Mouse (Mus musculus) hindbrain, embryonic 11.5 days (tissue): ENCODE results near the gene Hmx3. TPM values are rescaled to one million over a fixed set of nuclear protein-coding genes. Genes with fewer than 3 reads are reported as not detected.

ENCODE experiments used
- ATAC-seq: fragments of 200-750 bp; cut with Nextera tagmentation; 2 replicates; pipeline ENCODE4 v1.8.0; 2017; ENCODE audit warnings: mild to moderate bottlenecking, moderate TSS enrichment, moderate library complexity; ENCODE audit not compliant: low FRiP score
- DNase-seq: peaks from one replicate; pipeline ENCODE4 v3.0.0-alpha.2; 2015; ENCODE audit warnings: low spot score
- H3K27ac ChIP-seq: fragments of 300-500 bp; sonication (generic); 2 replicates; pipeline ENCODE4 v1.5.1; 2014; ENCODE audit warnings: mild to moderate bottlenecking, low read depth, low read length
- H3K27me3 ChIP-seq: fragments of 300-500 bp; sonication (generic); 2 replicates; pipeline ENCODE4 v1.6.1; 2014; ENCODE audit warnings: mild to moderate bottlenecking, low read length, moderate library complexity, mixed read lengths; ENCODE audit not compliant: control insufficient read depth, insufficient read depth
- H3K36me3 ChIP-seq: fragments of 300-500 bp; sonication (generic); 2 replicates; pipeline ENCODE4 v1.6.1; 2014; ENCODE audit warnings: mild to moderate bottlenecking, low read length, moderate library complexity, mixed read lengths; ENCODE audit not compliant: control insufficient read depth, insufficient read depth
- H3K4me1 ChIP-seq: fragments of 300-500 bp; sonication (generic); replicated peaks from 2 replicates; pipeline ENCODE4 v1.6.1; 2014; ENCODE audit warnings: low read length, mixed read lengths; ENCODE audit not compliant: control insufficient read depth, insufficient read depth
- H3K4me2 ChIP-seq: fragments of 300-500 bp; sonication (generic); replicated peaks from 2 replicates; pipeline ENCODE4 v1.6.1; 2014; ENCODE audit warnings: mild to moderate bottlenecking, low read depth, low read length
- H3K4me3 ChIP-seq: fragments of 300-500 bp; sonication (generic); 2 replicates; pipeline ENCODE4 v1.5.1; 2014; ENCODE audit warnings: low read depth, low read length
- H3K9ac ChIP-seq: fragments of 300-500 bp; sonication (generic); 2 replicates; pipeline ENCODE4 v1.6.1; 2014; ENCODE audit warnings: low read depth, low read length
- H3K9me3 ChIP-seq: fragments of 300-500 bp; sonication (generic); 2 replicates; pipeline ENCODE4 v1.6.1; 2016; ENCODE audit warnings: low read length; ENCODE audit not compliant: control insufficient read depth
- WGBS: fragments of 180-500 bp; shearing (Covaris S2); extraction: QIAGEN DNeasy Blood & Tissue Kit; methylation state at CpG from one replicate; pipeline ENCODE4 v1.1.7; 2014; 5-methylcytosine and 5-hydroxymethylcytosine counted together
- polyA plus RNA-seq: library from polyadenylated mRNA; unstranded; fragments of >200 nt; fragmentation: Nextera tagmentation; extraction: Ambion mirVana; gene quantifications from 2 replicates; pipeline ENCODE4 v1.2.1, GENCODE M21; 2014

Hmx3 gene
- polyA plus RNA-seq, result 0.57 and 1.2 TPM in 2 replicates

DNA sequence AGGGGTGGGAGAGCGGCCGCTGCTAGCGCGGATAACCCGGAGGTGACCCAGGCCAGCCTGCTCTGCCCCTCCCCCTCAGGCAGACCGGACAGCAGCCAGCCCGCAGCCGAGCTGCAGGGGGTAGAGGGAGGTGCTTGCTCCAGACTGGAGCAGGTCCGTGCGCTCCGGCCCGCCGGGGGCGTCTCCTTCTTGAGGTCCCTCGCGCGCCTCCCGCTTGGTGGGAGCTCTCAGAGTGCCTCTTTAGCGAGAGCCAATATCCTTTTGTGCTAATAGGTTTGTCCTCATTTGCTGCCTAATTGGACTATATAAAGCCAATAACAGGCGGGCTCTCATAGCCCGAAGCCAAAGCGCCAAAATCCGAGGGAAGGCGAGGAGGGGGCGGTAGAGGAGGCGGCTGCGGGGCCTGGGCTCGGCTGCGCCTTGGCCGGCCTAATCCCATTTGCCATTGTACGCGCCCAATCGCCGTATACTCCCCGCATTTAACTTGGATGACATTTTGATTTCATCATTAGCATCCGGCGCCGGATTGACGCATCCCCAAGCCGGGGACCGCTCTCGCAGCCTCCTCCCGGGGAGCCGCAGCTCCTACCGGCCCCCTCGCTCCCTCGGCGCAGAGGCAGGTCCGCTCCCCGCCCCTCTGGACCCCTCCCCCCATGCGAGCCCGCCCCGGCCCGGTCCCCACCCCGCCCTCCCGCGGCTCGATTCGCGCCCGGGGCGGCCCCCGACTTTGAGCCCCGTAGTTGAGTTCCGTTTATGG, at the start of gene Hmx3:
Hmx3 (plus strand) TSS at position 753 of the 757 bp plus-strand sequence.
- WGBS, result under 1% methylated on average over 64 of the region's 65 CpGs
- peak within 1 kb of the TSS; percentile 40 for H3K4me3 ChIP-seq
- peak within 1 kb of the TSS; percentile 42 for H3K9ac ChIP-seq
- H3K27me3 ChIP-seq, result peaks cover 82% of the 10 kb centered on the region
- no peaks in the 10 kb centered on the region for H3K9me3 ChIP-seq
- H3K4me1 ChIP-seq, result peaks cover 19% of the 10 kb centered on the region
- peak; percentile 75 for DNase-seq
- ATAC-seq, result peak; percentile 65
- H3K27ac ChIP-seq, result peak within 1 kb of the TSS; percentile 24
- no peaks in the 10 kb centered on the region for H3K36me3 ChIP-seq
- peak within 1 kb of the TSS; percentile 82 for H3K4me2 ChIP-seq

DNA sequence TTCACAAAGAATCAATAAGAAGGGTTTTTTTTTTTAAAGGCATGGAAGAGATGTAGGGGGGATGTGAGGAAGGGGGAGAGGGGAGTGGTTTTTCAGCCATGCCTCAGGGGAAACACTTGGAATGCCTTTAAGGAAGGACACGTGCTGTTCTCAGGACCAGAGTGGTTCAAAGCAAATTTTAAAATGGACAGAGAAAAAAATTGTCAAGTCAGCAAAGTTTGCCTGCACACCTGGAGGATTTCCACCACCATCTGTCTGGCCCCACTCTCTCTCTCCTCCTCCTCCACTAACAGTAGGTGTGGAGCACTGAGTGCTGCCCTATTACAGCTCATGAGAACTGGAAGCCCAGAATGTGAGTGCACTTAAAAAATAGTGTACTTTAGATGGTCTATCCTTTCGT, 38.9 kb upstream of the Hmx3 start:
- DNase-seq (no peak), ATAC-seq (no peak)
- no peak overlapping the region for H3K4me2 ChIP-seq
- no peak overlapping the region for H3K4me3 ChIP-seq
- H3K9me3 ChIP-seq, result no peaks in the 10 kb centered on the region
- H3K9ac ChIP-seq, result no peak overlapping the region
- H3K27me3 ChIP-seq, result no peaks in the 10 kb centered on the region
- H3K4me1 ChIP-seq, result no peaks in the 10 kb centered on the region
- H3K27ac ChIP-seq, result no peak overlapping the region
- 87% methylated on average over 2 of the region's 2 CpGs for WGBS
- H3K36me3 ChIP-seq, result no peaks in the 10 kb centered on the region

DNA sequence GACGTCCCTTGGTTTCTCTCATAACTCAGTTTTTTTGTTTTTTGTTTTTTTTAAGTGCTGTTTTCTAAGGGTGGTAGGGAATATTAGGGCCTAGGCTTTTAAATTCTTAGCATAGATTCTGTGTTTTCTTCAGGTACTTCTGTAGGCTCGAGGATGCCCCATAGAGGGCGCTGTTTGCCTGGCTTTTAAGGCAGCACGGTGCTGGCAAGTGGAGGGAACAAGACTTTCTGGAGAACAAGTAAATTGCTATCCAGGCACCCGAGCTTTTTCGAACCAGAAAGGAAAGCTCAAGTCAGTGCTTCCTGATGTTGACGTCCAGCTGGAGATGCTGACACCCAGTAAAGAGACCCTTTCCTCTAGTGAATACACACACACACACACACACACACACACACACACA, 2.7 kb upstream of the Hmx3 start:
- Histone ChIP-seq H3K27ac (no peak overlapping the region), H3K4me1 (peaks cover 17% of the 10 kb centered on the region), H3K27me3 (peaks cover 59% of the 10 kb centered on the region), H3K9ac (no peak overlapping the region), H3K36me3 (no peaks in the 10 kb centered on the region), H3K4me2 (no peak overlapping the region), H3K4me3 (no peak overlapping the region), H3K9me3 (no peaks in the 10 kb centered on the region)
- 1% methylated on average over 7 of the region's 7 CpGs for WGBS
- DNase-seq, result peak; percentile 92
- no peak; the same call in 1 of the 2 replicates for ATAC-seq

DNA sequence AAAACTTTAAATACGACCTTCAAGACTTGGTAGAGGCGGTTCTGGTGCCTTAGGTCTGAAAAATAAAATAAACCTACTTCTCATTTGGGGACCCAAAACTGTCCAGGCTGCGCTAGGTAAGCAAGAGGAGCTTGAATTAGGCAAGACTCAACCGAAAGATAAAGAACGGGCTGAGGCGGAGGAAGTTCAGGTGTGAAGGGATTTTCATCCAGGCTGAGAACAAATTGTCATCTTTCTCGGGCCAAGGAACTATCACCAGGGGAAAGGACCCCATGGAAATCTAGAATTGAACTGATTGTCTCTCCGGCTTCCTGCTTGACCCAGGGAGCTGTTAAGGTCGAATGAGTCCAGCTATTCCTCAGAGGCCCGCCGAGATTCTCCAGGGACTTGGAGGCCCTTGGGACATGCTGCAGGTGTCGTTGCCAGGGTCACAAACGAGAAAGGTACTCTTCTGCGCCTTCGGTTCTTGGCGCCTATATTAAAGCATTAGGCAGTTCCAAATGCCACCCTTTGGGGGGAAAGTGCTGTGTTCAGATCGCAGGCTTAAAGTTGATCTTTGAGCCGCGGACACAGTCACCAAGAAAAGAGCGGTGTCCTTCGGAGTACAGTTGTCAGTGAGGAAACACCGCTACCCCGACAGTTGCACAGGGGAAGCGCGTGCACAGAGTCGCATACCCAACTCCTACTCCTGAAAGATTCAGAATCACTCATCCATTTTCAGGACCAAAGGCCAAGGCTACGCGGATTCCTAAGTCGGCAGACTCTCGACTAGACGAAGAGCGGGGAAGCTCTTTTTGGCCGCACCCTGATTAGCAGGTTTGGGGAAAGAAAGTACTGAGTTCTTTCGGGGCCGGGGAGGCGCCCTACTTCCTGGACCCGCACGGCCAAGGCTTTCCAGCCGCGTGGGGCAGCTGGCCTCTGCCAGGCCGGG, 1.2 kb upstream of the Hmx3 start:
- ATAC-seq, result no peak
- peaks cover 74% of the 10 kb centered on the region for H3K27me3 ChIP-seq
- H3K9me3 ChIP-seq, result no peaks in the 10 kb centered on the region
- no peak overlapping the region for H3K9ac ChIP-seq
- H3K4me2 ChIP-seq, result peak overlapping the region; percentile 82
- H3K27ac ChIP-seq, result no peak overlapping the region
- H3K36me3 ChIP-seq, result no peaks in the 10 kb centered on the region
- peak overlapping the region; percentile 40 for H3K4me3 ChIP-seq
- peak; percentile 69 for DNase-seq
- 1% methylated on average over 41 of the region's 41 CpGs for WGBS
- H3K4me1 ChIP-seq, result peaks cover 19% of the 10 kb centered on the region

DNA sequence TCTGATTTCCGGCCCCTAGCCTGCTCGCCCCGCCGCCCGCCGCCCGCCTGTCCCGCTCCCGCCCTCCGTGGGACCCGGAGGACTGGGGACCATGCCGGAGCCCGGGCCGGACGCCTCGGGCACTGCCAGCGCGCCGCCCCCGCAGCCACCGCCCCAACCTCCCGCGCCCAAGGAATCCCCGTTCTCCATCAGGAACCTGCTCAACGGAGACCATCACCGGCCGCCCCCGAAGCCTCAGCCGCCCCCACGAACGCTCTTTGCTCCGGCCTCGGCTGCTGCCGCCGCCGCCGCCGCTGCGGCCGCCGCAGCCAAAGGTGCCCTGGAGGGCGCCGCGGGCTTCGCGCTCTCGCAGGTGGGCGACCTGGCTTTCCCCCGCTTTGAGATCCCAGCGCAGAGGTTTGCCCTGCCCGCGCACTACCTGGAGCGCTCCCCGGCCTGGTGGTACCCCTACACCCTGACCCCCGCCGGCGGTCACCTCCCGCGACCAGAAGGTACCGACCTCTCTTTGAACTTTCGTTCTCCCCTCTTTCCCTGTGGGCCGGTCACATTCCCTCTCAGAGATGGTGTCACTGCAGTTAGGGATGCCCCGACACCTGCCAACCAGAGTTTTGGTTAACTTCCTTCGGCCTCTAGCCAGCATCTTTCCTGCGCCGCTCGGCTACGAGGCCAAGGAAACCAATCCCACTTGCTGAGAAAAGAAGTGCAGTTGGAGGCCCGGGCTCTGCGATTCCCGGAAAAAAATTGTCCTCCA, 380 bp downstream of the Hmx3 start:
- peak overlapping the region; percentile 40 for H3K4me3 ChIP-seq
- H3K36me3 ChIP-seq, result no peaks in the 10 kb centered on the region
- H3K9ac ChIP-seq, result peak overlapping the region; percentile 42
- H3K9me3 ChIP-seq, result no peaks in the 10 kb centered on the region
- peak overlapping the region; percentile 82 for H3K4me2 ChIP-seq
- peaks cover 90% of the 10 kb centered on the region for H3K27me3 ChIP-seq
- WGBS, result under 1% methylated on average over 53 of the region's 71 CpGs
- peak overlapping the region; percentile 24 for H3K27ac ChIP-seq
- H3K4me1 ChIP-seq, result peaks cover 19% of the 10 kb centered on the region
- peak; percentile 65 for DNase-seq
- no peak for ATAC-seq

DNA sequence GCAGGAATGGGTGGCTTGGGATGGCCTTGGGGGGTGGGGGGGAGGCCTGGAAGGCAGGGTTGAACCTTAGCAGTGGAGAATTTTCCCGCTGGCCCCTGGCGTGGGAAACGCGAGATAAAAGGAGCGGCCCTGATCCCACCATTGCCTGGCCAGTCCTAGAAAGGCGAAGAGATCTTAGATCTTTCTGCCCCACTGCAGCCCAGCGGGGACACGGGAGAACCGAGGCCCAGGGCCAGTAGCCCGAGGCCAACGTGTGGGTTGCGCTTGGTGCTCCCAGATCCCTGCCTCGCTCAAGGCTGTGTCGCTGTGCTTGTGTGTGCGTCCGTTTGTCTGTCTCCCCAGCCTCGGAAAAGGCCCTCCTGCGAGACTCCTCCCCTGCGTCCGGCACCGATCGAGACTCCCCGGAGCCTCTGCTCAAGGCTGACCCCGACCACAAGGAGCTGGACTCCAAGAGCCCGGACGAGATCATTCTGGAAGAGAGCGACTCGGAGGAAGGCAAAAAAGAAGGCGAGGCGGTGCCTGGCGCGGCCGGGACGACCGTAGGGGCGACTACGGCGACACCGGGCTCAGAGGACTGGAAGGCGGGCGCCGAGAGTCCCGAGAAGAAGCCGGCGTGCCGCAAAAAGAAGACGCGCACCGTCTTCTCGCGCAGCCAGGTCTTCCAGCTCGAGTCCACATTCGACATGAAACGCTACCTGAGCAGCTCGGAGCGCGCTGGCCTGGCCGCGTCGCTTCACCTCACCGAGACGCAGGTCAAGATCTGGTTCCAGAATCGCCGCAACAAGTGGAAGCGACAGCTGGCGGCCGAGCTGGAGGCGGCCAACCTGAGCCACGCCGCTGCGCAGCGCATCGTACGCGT, 1.2 kb downstream of the Hmx3 start:
- Histone ChIP-seq H3K9me3 (no peaks in the 10 kb centered on the region), H3K9ac (peak overlapping the region; percentile 42), H3K27ac (peak overlapping the region; percentile 40), H3K4me2 (peak overlapping the region; percentile 28), H3K4me3 (peak overlapping the region; percentile 40), H3K27me3 (peaks cover 95% of the 10 kb centered on the region), H3K4me1 (peaks cover 19% of the 10 kb centered on the region), H3K36me3 (no peaks in the 10 kb centered on the region)
- ATAC-seq (no peak), DNase-seq (peak; percentile 70)
- 1% methylated on average over 75 of the region's 75 CpGs for WGBS

DNA sequence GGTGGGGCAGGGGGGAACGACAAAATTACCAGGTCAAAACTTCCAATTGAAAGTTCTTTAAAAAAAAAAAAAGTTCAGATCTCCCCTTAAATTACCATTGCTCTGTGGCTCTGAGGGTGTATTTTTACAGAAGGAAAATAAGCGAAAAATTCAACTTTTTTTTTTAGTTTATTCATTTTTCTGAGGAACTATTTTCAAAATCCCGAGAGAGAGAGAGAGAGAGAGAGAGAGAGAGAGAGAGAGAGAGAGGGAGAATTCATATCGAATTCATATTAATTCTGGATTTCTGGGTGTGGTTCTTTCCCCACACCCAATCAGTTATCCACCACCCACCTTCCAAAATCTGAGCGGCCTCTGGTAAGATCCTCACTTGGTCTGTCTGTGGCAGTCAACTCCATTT, 2.2 kb downstream of the Hmx3 start:
- DNase-seq, result no peak
- H3K9me3 ChIP-seq, result no peaks in the 10 kb centered on the region
- H3K36me3 ChIP-seq, result no peaks in the 10 kb centered on the region
- no peak overlapping the region for H3K9ac ChIP-seq
- H3K27me3 ChIP-seq, result peaks cover 95% of the 10 kb centered on the region
- peaks cover 19% of the 10 kb centered on the region for H3K4me1 ChIP-seq
- WGBS, result 2% methylated on average over 5 of the region's 5 CpGs
- H3K4me3 ChIP-seq, result peak overlapping the region; percentile 40
- H3K27ac ChIP-seq, result no peak overlapping the region
- no peak for ATAC-seq
- H3K4me2 ChIP-seq, result no peak overlapping the region
